Mouse (Mus musculus): ENCODE data around the gene Ggta1.

GRCm38 (mm10) chr2:35495486-35496278 lies 32.7 kb upstream of the Ggta1 start:
- TF ChIP-seq CTCF (IDR thresholded peaks at IDR 0.05; ENCODE audit: control insufficient read depth, insufficient read depth, insufficient replicate concordance, low read depth, low read length) (no peak), POLR2A (IDR thresholded peaks at IDR 0.05; ENCODE audit: control insufficient read depth, low read depth, low read length) (no peak)
